Mouse (Mus musculus): ENCODE results near the gene Ogfod2. TPM values are rescaled to one million over a fixed set of nuclear protein-coding genes. Genes with fewer than 3 reads are reported as not detected.

The Ogfod2 gene
- polyA plus RNA-seq, 1 experiment from 2014 or later: 9.6 TPM

GRCm38 (mm10) chr5:124162577-124162976, 50.5 kb downstream of the Ogfod2 start:
- Histone ChIP-seq H3K36me3 (replicated peaks; ENCODE audit: control insufficient read depth, insufficient read depth, low read depth, low read length) (no peaks in the 10 kb centered on the region), H3K27ac (replicated peaks; ENCODE audit: low read depth, low read length) (no peak overlapping the region), H3K27me3 (ENCODE audit: control insufficient read depth, insufficient read depth, low read length) (no peaks in the 10 kb centered on the region), H3K9me3 (replicated peaks; ENCODE audit: control insufficient read depth, low read length) (no peaks in the 10 kb centered on the region), H3K4me2 (ENCODE audit: low read depth, low read length) (no peak overlapping the region), H3K9ac (replicated peaks; ENCODE audit: low read length) (no peak overlapping the region), H3K4me3 (ENCODE audit: low read depth, low read length) (no peak overlapping the region), H3K4me1 (ENCODE audit: control insufficient read depth, insufficient read depth, low read length) (peaks cover 4% of the 10 kb centered on the region)
- DNase-seq (ENCODE audit: low spot score): peak; percentile 75
- 67% methylated on average over 5 of the region's 5 CpGs for WGBS
- no peak for ATAC-seq (replicated peaks; ENCODE audit: insufficient number of reproducible peaks, low FRiP score, low TSS enrichment, low read depth)

DNA sequence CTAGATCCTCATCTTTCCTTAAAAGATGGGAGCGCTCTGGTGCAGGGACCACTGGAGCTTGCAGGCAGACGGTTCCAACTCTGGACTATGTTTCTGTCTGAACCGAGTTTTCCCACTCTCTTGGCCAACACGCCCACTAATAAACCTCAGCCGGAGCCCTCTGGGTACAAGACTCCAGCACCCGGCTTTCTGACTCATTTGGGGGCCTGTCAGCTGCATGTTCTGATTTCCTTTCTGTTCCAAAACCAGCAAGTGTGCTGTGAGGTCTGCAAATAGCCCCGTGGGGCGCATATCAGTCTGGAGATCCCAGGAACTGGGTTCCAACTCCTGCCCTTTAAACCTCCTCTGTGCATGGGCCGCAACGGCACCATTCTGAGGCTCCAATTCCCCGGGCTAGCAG, 51.3 kb downstream of the Ogfod2 start:
- Histone ChIP-seq H3K4me1 (ENCODE audit: control insufficient read depth, insufficient read depth, low read length) (peaks cover 4% of the 10 kb centered on the region), H3K27ac (replicated peaks; ENCODE audit: low read depth, low read length) (no peak overlapping the region)
- no peak for ATAC-seq (replicated peaks; ENCODE audit: insufficient number of reproducible peaks, low FRiP score, low TSS enrichment, low read depth)

More for the DNA sequence above, 51.3 kb downstream of the Ogfod2 start:
- Histone ChIP-seq H3K9ac (replicated peaks; ENCODE audit: low read length) (no peak overlapping the region), H3K4me2 (ENCODE audit: low read depth, low read length) (no peak overlapping the region), H3K9me3 (replicated peaks; ENCODE audit: control insufficient read depth, low read length) (no peaks in the 10 kb centered on the region), H3K4me3 (ENCODE audit: low read depth, low read length) (no peak overlapping the region), H3K36me3 (replicated peaks; ENCODE audit: control insufficient read depth, insufficient read depth, low read depth, low read length) (no peaks in the 10 kb centered on the region), H3K27me3 (ENCODE audit: control insufficient read depth, insufficient read depth, low read length) (no peaks in the 10 kb centered on the region)
- 81% methylated on average over 11 of the region's 11 CpGs for WGBS
- no peak for DNase-seq (ENCODE audit: low spot score)

Other genes starting within 250 kb of the Ogfod2 start
- 0.14 TPM in 1 of 2 replicates, not detected in the other for gene Hcar2, start 246.8 kb upstream of the Ogfod2 start, polyA plus RNA-seq (2014; fragmentation: Nextera tagmentation; extraction: Ambion mirVana)
- 0.10 and 0.39 TPM in 2 replicates for gene Hcar1, start 232.3 kb upstream of the Ogfod2 start, polyA plus RNA-seq (2014; fragmentation: Nextera tagmentation; extraction: Ambion mirVana)
- 162 and 184 TPM in 2 replicates for gene Denr, start 205.1 kb upstream of the Ogfod2 start, polyA plus RNA-seq (2014; fragmentation: Nextera tagmentation; extraction: Ambion mirVana)
- gene Gm43518, start 184.9 kb upstream of the Ogfod2 start, polyA plus RNA-seq (2014; fragmentation: Nextera tagmentation; extraction: Ambion mirVana): 0.64 TPM in 1 of 2 replicates, not detected in the other
- 3.5 and 5.4 TPM in 2 replicates for gene Ccdc62, start 181.6 kb upstream of the Ogfod2 start, polyA plus RNA-seq (2014; fragmentation: Nextera tagmentation; extraction: Ambion mirVana)
- gene Hip1r, start 138.7 kb upstream of the Ogfod2 start, polyA plus RNA-seq (2014; fragmentation: Nextera tagmentation; extraction: Ambion mirVana): 3.0 and 5.0 TPM in 2 replicates
- gene Vps37b, start 80.0 kb upstream of the Ogfod2 start, polyA plus RNA-seq (2014; fragmentation: Nextera tagmentation; extraction: Ambion mirVana): 29.2 and 31.3 TPM in 2 replicates
- gene Abcb9, start 16.5 kb upstream of the Ogfod2 start, polyA plus RNA-seq (2014; fragmentation: Nextera tagmentation; extraction: Ambion mirVana): 0.46 and 0.59 TPM in 2 replicates
- gene Arl6ip4, start 3.8 kb downstream of the Ogfod2 start, polyA plus RNA-seq (2014; fragmentation: Nextera tagmentation; extraction: Ambion mirVana): 81.3 and 97.4 TPM in 2 replicates
- 3.4 and 3.5 TPM in 2 replicates for gene Pitpnm2, start 137.5 kb downstream of the Ogfod2 start, polyA plus RNA-seq (2014; fragmentation: Nextera tagmentation; extraction: Ambion mirVana)
- gene Mphosph9, start 215.7 kb downstream of the Ogfod2 start, polyA plus RNA-seq (2014; fragmentation: Nextera tagmentation; extraction: Ambion mirVana): 14.7 and 17.4 TPM in 2 replicates
- 14.7 and 15.8 TPM in 2 replicates for gene 2810006K23Rik, start 215.8 kb downstream of the Ogfod2 start, polyA plus RNA-seq (2014; fragmentation: Nextera tagmentation; extraction: Ambion mirVana)